Mouse (Mus musculus): ENCODE measurements at regions not wholly inside any gene's neighbourhood (a gene's known extent, or its start where the extent isn't known, plus 50 kb on each side); places are given as distances from the start of the nearest gene placed in this dataset.

DNA sequence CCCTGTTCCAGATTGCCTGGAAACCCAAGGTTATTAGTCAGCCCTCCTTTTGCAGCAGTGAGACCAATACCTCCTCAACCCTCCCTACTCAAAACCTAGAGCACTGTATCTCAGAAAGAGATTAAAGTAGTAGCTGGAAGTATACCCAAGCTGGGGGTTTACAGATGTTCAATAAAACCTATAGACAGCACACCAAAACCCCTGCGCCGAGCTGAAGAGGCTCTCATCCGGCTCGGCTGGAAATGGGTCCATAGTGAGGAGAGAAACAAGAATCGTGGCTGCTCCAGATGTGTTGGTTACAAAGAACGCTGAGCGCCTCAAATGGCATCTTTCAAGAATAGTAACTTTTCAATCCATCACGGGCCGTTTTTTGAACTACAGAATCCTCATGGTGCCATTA is 273.7 kb downstream of the Rwdd3 start:
- no peak for DNase-seq

DNA sequence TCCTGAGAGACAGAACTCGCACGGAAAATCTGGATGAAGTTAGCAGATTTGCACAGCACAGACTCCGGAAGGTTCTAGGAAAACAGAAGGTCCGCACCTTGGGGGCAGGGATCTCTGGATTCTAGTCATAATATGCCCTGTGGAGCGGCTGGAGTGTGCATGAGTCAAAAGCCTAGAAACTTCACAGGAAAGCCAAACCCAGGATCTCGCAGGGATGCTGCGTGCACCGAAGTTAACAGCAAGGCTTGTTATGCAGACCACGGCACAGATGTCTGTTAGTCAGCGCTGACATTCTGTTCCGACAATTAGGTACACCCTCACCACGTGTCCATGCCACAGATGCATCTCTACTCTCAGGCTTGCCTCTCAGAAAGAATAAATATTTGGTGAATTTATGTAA is 274.3 kb downstream of the Rwdd3 start:
- DNase-seq = no peak

DNA sequence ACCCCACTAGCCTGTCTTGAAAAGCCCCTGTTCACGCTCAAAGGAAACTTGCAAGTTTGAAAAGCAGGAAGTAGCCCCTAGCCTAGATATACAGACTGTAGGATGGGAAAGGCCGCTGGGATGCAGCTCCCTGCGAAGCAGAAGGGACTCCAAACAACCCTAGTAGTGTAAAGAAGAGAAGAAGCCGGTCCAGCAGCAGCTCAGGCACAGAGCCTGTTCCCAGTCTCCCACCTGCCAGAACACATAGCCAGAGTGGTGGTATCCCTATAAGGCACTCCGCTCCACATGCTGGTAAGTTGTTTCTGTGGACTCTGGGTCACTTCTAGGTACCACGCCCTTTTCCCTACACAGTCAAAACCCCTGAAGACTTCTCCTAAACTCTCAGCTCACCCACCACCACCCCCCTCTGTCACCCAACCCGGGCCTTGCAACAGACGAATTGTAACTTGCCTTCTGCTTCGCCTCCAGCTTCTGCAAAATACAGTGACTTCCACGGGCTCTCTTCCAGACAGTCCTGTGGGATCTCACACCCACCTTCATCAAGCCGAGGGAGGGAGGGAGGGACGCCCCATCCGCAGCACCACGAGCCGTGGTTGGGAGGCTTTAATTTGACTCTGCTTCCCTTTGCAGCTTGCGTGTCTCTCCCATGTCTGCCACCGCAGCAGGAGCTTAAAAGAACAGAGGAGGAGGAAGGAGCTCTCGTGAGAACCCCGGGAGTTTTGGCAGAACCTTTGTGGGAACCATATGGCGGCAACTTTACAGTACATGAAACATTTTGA is 285.2 kb downstream of the Rwdd3 start:
- no peak for DNase-seq

DNA sequence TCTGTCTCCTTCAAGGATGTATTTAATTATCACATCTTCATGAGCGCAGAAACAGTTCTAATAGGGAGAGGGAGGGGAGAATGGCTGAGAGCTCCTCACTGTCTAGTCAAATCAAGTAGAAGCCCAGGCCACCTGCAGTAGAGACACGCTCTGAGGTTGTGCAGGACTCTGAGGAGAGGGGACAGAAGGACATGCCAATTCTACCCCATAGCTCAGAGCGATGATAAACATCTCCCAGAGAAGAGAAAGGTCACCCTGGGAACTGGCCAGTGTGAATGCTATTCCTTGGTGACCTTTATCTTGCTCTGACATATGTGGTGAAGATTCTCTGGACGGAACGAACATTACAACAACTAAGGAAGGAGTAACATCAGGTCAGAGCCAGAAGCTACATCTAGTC is 286.1 kb downstream of the Rwdd3 start:
- DNase-seq = no peak

DNA sequence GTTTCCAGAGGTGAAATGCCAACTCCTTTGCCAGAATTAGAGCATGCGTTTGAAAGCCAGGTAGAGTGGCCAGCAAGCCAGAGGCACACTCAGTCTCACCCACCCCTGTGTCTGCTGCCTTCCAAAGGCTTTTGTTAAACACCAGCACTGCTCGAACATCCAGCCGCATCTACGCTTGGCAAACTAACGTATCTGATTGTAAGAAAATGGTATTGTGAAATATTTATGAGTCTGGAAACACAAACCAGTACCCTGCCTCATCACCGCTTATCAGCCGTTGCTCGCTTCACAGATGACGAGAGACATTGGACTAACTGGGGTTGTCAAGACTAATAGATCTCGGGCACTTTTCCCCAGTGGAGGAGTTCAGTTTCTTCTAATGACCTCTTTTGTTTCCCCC is 287.3 kb downstream of the Rwdd3 start:
- no peak for DNase-seq

DNA sequence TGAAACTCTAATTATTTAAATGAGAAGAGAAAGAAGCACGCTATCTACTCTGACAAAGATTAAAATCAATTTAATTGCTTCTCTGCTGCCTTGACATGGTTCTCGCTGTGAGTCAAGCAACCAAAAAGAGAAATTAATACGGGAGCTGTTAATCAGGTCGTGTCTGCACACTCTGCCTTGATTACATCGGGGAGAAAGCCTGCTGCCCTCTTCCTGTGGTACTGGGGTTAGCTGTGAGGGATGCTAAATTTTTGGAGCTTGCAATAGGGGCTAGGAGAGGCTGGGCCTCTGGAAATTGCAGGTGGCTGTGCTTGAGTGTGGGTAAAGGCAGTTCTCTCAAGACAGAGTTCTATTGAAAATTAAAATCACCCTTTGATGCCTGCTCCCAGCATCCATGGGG is 287.8 kb downstream of the Rwdd3 start:
- no peak for DNase-seq

DNA sequence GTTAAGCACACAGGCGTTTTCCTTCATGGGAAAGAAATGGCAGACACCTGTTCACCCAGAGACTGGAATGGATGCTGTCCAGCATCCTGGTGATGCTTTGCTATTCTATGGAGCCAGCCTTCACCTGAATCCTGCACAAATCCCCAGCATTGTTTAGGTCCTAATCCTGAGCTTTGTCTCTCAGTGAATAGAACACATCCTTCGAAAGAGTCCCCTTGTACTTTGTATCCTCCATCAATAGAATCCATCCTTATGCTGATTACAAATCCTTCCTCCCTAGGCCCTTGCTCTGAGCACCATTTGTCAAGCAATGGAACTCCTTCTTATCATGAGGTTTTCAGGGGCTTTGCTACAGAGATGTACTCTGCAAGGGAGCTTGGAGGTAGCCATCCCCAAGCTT is 292.1 kb downstream of the Rwdd3 start:
- no peak for DNase-seq

DNA sequence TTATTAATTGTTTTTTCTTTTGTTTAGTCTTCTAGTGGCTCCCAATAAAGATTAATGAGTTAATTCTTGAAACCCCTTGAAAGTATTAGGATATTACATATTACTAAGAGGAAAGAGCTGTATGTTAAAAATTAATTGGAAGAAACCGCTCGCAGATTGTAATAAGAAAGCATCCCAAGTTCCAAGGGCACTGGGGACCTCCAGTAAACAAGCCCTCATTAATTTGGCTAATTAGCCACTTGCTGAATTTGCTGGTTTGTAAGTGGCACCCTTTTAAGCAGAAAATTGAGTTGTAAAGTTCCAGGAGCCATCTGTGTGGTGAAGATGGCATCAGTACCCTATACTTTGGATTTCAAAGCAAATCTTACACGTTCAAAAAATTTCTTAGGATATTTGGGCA is 295.8 kb downstream of the Rwdd3 start:
- DNase-seq = no peak

DNA sequence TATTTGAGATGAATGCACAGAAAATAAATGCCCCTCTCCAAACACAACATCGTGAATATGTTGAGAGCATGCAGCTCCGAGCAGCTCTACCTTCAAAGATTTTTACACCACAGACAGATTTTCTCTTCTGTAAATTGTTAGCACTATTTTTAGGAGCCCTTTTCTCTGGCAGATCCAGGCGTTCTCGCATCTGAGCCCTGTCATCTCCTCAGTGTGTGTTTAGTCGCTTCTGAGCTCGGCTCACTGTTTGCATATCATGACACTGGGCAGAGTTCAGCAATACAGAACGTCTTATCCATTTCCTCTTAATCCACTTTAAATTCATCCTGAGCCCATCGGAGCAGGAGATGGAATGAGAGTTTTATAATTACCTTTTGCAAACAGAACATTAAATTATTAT is 306.5 kb downstream of the Rwdd3 start:
- DNase-seq = no peak

DNA sequence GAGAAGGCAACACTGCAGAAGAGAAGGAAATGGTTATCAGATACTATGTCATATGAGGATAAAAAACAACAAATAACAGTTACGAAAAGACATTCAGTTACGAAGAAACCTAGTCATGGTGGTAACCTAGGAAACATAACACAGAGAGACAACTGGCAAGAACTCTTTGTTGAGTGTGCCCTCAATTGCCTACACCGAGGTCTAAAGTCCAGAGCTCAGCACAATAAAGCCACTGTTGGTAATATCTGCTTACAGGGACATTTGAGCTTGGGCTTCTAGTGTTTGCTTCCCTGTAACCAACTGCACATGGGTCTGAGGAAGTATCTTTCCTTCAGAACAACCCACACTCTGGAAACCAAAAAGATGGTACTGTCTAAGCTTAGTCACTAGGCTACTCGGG is 309.9 kb downstream of the Rwdd3 start:
- no peak for DNase-seq

DNA sequence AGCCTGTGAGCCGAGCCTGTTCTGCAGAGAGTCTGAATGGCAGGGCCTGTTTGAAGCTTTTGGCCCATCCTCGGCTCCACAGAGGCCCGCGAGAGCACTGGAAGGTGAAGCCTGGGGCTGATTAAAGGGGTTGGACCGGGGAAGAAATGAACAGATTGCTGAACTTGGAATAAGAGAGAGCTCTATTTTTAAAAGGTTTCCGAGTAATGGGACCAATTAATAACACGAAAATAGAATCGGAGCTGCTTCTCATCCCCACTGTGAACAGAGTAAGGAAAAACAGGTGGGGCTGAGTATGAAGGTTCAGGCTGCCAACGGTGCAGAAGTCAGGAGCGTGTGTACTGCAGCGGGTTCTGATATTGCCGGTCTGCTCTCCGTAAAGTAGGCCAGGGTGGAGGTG is 313.2 kb downstream of the Rwdd3 start:
- no peak for DNase-seq

DNA sequence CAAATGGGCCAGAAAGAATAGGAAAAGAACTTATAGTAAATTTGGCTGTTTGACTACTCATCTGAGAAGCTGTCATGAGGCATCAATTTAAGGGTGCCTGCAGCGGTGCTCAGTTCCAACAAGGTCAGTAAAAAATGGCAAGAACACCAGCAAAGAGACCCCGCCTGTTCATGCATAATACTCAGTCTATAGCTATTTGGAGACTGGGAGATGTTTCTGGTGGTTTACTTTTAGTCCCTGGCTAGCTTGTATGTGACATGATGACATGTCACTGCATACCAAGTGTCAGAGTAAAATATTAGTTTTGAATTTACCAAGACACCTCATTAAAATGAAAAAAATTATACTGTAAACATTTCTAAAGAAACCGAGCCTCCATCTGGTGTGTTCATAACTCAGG is 317.2 kb downstream of the Rwdd3 start:
- DNase-seq = no peak

DNA sequence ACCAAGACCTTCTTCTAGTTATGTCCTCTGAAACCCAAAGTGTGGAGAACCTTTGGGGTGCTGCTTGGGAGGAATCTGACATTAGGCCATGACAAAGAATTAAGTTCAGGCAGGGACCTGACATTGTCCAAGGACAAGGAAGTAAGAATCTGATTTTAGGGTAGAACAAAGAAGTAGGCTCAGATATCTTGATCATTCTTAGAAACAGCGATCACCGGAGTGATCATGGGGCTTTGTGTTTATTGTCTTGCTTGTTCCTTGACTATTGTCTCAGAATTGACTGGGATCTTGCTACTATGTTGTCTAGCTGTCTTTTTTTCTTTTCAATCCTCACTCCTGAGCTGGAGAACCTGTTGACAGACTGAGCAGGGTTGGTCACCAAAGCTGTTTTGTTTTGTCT is 327.9 kb downstream of the Rwdd3 start:
- DNase-seq = no peak

DNA sequence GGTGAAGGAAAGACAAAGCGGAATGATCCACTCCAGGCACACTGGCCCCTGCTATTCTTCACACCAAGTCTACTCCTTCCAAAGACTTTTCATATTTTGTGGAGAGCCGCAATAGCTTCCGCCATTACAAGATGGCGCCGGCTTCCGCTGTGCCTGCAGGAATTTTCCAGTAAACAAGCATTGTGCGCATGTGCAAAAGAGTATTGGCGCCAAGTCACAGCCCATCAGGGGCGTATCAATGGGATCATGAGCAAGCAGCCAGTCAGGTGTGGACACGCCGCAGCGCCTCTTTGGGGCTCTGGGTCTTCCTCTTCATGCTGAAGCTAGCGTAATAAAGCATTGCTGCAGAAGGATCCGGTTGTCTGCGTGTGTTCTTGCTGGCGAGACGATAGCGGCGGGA is 348.0 kb downstream of the Rwdd3 start:
- no peak for DNase-seq

DNA sequence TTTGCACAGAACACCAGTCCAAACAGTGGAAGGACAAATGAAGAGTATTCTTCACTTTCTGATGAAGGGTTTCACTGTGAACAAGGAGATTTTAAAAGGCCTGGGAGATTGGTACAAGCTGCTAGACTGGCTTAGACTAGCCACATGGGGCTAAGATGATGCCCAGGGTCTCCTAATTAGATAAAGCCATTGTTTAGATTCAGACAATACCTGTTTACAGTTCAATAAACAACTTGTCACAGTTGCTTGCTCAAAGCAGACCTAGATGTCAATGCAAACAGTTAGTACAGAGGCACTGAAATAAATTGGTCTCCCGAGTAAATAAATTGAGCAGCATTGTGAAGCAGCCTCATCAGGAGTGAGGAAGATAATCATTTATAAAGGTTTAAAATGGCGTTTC is 359.6 kb downstream of the Rwdd3 start:
- DNase-seq = no peak

DNA sequence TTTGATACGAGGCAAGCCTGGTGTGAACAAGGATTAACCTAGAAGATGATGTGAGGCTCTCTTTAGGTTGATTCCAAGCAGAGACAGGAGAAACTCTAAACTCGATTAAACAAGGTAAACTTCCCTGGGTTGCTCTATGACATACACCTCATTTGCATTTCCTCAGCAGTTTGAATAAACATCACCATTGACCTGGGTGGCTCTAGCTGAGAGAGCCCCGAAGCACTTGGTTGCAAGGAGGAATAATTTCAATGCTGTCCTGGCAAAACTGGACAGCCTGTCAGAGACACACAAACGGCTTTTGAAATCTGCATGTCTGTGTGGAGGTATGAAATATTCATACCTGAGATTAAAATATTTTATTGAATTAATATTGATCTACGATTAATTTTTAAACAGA is 361.0 kb downstream of the Rwdd3 start:
- no peak for DNase-seq

DNA sequence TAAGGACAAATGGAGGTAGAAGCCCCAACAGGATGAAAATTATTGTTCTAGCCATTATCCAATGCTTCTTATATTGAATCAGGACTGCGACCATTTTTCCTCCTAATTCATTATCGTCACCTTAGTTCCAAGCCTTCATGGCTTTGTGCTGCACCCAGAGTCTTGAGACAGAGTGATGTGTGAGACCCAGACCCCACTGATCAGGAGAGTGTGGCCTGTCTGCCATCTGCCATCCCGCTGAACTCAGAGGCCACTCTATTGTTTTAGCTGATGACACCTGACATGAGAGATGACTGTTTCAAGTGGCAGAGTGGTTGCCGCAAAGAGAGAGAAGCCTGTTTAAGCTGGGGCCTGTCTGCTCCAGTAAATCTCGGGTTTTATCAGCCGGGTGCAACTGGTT is 361.4 kb downstream of the Rwdd3 start:
- no peak for DNase-seq

DNA sequence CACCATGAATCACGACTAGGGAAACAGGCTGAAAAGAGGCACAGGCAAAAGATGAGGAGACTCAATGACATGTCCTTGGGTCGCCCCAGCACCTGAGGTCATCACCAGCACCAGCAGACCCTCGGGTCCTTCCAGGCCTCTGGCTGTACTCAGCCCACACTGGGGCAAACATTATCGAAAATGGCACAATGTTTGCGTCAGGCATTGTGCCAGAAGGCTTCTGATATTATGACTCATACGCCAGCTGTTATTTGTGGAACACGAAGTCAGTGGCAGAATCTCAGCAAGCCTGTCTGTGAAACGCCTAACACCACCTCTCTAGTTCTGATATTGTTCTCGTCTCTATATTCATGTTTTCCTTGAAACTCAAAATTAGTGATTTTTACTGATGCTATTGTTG is 384.8 kb downstream of the Rwdd3 start:
- no peak for DNase-seq

DNA sequence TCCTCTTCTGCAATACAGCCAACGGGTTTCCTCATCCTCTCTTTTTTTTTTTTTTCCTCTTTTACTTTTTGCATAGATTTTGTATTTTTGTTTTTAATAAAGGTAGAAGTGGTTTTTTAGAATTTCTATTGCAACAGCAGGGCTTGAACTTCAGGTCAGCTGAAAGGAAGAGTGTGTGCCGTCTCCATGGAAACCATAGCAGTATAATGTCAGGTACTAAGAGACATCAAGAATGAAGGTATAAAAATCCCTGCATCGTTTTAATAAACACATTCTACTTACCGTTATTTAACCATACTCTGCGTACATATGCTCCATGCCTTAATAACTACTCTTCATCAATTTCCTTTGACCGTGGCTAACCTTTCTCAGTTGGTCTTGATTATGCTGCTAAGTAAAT is 390.0 kb downstream of the Rwdd3 start:
- no peak for DNase-seq

DNA sequence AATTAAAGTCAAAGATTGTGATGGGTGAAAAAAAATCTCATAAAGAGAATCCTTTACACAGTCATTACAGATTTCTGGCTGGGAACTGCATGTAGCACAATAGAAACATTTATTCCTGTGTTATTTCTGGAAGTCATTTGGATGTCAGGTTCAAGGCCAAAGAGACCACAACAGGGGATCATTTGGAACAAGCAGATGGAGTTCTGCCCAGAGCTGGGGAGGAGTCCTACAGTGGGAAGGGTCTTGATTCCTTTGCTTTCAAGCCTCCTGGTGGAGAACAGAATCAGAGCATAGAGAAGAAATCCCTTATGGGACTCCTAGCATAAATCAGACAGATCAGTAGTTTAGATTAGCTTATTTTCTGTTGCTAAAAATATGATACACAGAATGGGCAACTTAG is 392.4 kb downstream of the Rwdd3 start:
- DNase-seq = no peak

DNA sequence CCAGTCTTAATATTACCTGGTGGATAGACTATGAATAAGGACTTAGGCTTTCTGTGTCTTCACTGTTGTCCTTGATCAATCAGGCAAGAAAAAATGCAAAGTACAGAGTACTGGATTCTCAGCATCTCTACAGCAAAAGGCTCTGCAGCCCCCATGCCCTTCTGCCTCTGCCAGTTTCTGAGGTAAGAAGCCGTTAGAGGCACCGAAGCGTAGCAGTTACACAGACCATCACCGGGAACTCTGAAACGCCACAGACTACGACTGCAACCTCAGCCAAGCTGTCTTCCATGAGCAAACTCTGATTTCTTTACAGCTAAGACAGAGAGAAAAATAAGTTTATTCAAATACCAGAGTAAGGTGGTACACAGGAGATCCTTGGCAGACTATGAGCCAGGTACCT is 396.5 kb downstream of the Rwdd3 start:
- DNase-seq = no peak

DNA sequence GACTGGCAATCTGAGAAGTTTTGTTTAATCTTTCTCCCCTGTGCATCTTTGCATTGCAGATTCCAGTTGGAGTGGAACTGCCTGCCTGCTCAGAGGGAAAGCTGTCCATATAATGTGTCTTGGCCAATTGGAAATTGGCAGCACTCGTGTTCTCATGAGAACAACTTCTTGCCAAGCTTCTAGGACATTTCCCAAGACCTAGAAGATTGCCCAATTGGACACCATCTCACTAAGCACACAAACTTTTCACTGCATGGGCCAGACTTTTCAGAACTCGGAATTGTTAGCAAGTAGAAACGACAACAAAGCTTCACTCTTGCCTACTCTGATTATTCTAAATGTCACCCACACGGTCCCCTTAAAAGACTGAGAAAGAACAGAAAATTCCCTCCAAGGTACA is 409.8 kb downstream of the Rwdd3 start:
- no peak for DNase-seq

DNA sequence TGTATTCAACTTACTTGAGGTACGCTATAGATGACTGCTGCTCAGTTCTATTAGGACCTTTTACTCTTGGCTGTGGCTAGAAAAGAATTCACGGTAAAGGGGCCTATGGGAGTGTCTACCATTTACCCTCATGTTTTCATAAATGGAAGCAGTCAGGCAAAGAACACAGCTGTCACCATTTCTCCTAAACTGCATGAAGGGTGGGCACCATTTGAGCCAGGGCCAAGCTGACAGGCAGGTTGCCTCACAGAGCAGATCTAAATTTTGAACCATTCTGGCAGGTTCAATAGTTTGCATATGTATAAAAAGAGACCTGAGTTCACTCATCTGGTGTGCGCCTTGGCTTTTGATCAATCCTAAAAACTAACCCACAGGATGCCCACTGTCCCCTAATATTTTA is 410.3 kb downstream of the Rwdd3 start:
- no peak for DNase-seq

DNA sequence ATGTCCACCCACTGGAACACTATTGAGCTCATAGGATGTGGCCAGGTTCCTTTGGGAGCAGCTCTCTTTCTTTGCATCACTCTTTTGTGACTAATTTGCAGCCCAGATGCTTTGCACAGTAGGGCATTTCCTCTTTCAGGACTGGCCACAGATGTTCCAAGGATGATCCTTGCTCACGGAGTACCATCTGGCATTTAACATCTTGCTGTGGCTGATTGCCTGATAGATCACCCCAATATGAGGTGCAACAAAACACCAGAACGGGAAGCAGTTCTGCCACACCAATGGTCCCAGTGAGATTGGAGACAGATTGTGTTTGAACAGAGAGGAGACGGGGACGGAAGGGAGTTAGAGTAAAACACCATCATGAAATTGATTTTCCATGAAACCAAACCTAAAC is 423.0 kb downstream of the Rwdd3 start:
- no peak for DNase-seq

DNA sequence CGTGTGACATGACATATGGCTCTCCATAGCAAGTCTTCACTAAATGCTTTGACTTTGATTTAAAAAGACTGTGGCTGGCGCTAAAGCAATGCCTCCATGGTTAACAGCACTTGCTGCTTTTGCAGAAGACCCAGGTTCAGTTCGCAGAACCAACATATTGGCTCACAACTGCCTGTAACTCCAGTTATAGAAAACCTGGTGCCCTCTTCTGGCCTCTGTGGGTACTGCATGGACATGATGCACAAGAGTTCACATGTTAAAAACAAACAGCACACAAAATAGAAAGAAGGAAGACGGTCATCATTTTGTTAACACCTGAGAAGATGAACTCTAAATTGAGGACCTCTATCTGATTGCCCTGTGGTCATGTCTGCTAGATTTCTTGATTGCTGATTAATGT is 423.8 kb downstream of the Rwdd3 start:
- peak in 1 of 2 experiments; percentile 50 for DNase-seq

DNA sequence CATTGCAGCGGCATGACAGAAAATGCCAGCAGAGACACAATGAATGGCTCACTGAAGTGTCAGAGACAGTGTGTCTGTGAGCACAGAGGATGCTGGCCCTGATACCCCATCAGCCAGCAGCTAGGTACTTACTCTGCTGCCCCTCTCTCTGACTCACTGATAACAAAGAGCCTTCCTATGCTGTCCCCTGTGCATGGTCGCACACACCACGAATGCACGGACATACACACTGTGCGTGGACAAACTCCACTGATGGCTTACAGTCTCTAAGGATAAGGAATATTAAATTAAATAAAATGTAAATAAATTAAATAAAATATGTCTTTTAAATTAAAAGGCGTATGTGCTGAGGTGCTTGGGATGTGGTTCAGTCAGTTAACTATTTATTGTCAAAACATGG is 438.2 kb downstream of the Rwdd3 start:
- DNase-seq = no peak
